Mouse (Mus musculus): ENCODE measurements around the gene Hoxa10. TPM values are rescaled to one million over a fixed set of nuclear protein-coding genes. Genes with fewer than 3 reads are reported as not detected.

Gene Hoxa10
- polyA plus RNA-seq, 1 experiment from 2014 or later, result 15.6 TPM

DNA sequence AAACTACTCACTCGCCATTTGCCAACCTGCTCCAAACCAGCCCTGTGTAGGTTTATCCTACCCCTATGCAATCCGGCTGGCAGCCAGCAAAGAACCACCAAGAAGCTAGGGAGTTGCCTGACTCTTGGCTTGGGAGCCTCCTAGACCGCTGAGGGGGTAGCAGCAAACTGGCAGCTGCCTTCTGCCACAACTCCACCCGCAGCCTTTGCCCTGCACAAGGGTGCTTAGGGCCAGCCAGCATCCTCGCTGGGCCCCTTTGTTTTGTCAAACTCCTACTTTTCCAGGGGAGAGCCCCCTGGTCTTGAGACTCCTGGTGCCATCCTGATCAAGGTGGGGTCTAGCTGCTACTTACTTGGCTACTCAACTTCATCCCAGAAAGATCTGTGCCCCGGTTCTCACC is 56.0 kb downstream of the Hoxa10 start:
- Histone ChIP-seq H3K4me3 (ENCODE audit: low read depth, low read length) (no peak overlapping the region), H3K9me3 (ENCODE audit: control insufficient read depth, low read length) (no peaks in the 10 kb centered on the region), H3K36me3 (ENCODE audit: control insufficient read depth, insufficient read depth, low read length) (peaks cover 9% of the 10 kb centered on the region; the same call in 1 of the 2 replicates), H3K4me1 (replicated peaks; ENCODE audit: control insufficient read depth, insufficient read depth, low read length) (peaks cover 79% of the 10 kb centered on the region), H3K9ac (ENCODE audit: low read length) (no peak overlapping the region), H3K27me3 (replicated peaks; ENCODE audit: control insufficient read depth, insufficient read depth, low read length) (no peaks in the 10 kb centered on the region), H3K27ac (ENCODE audit: low read depth) (peak overlapping the region; percentile 69), H3K4me2 (ENCODE audit: low read length) (peak overlapping the region; percentile 39)
- ATAC-seq (replicated peaks; ENCODE audit: low FRiP score, low TSS enrichment, low read depth), result no peak
- no peak for DNase-seq (ENCODE audit: low spot score)
- 24% methylated on average over 6 of the region's 6 CpGs for WGBS

DNA sequence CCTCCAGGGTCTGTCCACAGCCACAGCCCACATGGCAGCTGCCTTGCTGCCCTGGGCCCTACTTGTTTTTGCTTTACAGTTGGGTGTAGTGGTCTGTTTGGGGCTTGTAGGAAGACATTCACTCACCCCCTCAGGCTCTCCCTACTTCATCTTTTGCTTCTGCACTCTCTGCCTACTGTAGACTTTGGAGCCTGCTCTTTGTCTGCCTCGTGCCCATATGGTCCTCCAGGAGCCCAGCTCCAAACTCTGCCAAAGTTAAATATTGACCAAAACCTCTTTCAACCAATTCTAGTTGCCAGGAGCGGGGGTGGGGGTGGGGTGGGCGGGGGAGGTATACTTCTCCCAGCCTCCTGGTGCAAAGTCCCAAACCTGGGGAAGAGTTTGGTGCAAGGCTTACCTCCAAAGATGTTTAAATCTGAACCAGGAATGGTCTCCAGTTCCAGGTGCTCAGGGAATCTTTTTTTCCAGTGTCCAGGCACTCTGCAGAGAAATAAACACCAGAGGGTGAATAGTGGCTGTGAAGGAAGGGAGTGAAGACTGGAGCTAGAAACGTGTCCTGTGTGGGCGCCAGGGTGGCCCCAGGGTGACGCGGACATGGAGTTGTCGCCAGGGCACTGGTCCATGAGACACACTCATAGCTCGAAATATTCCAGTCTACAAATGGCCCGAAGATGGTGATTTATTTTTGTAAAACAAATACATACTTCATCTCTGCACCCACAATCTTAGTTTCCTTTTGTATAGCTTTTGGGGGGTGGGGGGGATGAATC is 57.2 kb downstream of the Hoxa10 start:
- no peaks in the 10 kb centered on the region for H3K9me3 ChIP-seq (ENCODE audit: control insufficient read depth, low read length)
- 0 out of 2 replicates have a peak, but pooled peaks have one; percentile 24 for ATAC-seq (replicated peaks; ENCODE audit: low FRiP score, low TSS enrichment, low read depth)
- no peaks in the 10 kb centered on the region for H3K27me3 ChIP-seq (replicated peaks; ENCODE audit: control insufficient read depth, insufficient read depth, low read length)
- H3K4me1 ChIP-seq (replicated peaks; ENCODE audit: control insufficient read depth, insufficient read depth, low read length), result peaks cover 77% of the 10 kb centered on the region
- peak overlapping the region; percentile 29 for H3K9ac ChIP-seq (ENCODE audit: low read length)
- 24% methylated on average over 10 of the region's 10 CpGs for WGBS
- peak overlapping the region; percentile 38 for H3K4me2 ChIP-seq (ENCODE audit: low read length)
- peak overlapping the region; percentile 82 for H3K27ac ChIP-seq (ENCODE audit: low read depth)
- no peak for DNase-seq (ENCODE audit: low spot score)
- peaks cover 12% of the 10 kb centered on the region; the same call in 1 of the 2 replicates for H3K36me3 ChIP-seq (ENCODE audit: control insufficient read depth, insufficient read depth, low read length)
- H3K4me3 ChIP-seq (ENCODE audit: low read depth, low read length), result 0 out of 2 replicates have a peak overlapping the region, but pooled peaks have one; percentile 2

GRCm38 (mm10) chr6:52182793-52183192 is 57.9 kb downstream of the Hoxa10 start:
- Histone ChIP-seq H3K4me1 (replicated peaks; ENCODE audit: control insufficient read depth, insufficient read depth, low read length) (peaks cover 70% of the 10 kb centered on the region), H3K9ac (ENCODE audit: low read length) (no peak overlapping the region)
- no peak for ATAC-seq (replicated peaks; ENCODE audit: low FRiP score, low TSS enrichment, low read depth)

GRCm38 (mm10) chr6:52182030-52182429 is 58.6 kb downstream of the Hoxa10 start:
- Histone ChIP-seq H3K27ac (ENCODE audit: low read depth) (no peak overlapping the region), H3K36me3 (ENCODE audit: control insufficient read depth, insufficient read depth, low read length) (peaks cover 12% of the 10 kb centered on the region; the same call in 1 of the 2 replicates), H3K4me3 (ENCODE audit: low read depth, low read length) (no peak overlapping the region), H3K9ac (ENCODE audit: low read length) (no peak overlapping the region), H3K4me1 (replicated peaks; ENCODE audit: control insufficient read depth, insufficient read depth, low read length) (peaks cover 63% of the 10 kb centered on the region), H3K27me3 (replicated peaks; ENCODE audit: control insufficient read depth, insufficient read depth, low read length) (no peaks in the 10 kb centered on the region), H3K9me3 (ENCODE audit: control insufficient read depth, low read length) (no peaks in the 10 kb centered on the region), H3K4me2 (ENCODE audit: low read length) (peak overlapping the region; percentile 22)
- DNase-seq (ENCODE audit: low spot score) (no peak), ATAC-seq (replicated peaks; ENCODE audit: low FRiP score, low TSS enrichment, low read depth) (no peak)
- 48% methylated on average over 2 of the region's 2 CpGs for WGBS

More at GRCm38 (mm10) chr6:52182793-52183192, 57.9 kb downstream of the Hoxa10 start:
- Histone ChIP-seq H3K27me3 (replicated peaks; ENCODE audit: control insufficient read depth, insufficient read depth, low read length) (no peaks in the 10 kb centered on the region), H3K9me3 (ENCODE audit: control insufficient read depth, low read length) (no peaks in the 10 kb centered on the region), H3K4me3 (ENCODE audit: low read depth, low read length) (no peak overlapping the region), H3K36me3 (ENCODE audit: control insufficient read depth, insufficient read depth, low read length) (peaks cover 12% of the 10 kb centered on the region; the same call in 1 of the 2 replicates), H3K4me2 (ENCODE audit: low read length) (peak overlapping the region; percentile 38), H3K27ac (ENCODE audit: low read depth) (peak overlapping the region; percentile 82)
- 41% methylated on average over 1 of the region's 1 CpGs for WGBS
- no peak for DNase-seq (ENCODE audit: low spot score)

MicroRNAs within 50 kb of the gene (microRNA counts, 519-probe panel; counts per million panel counts)
- microRNA mmu-miR-196b, result 4,694 counts per million, percentile 77 among the panel's probes with 10 or more counts

Small RNA genes lying within 50 kb of the gene (microRNA-seq; reads per million reads assigned to microRNA genes)
- 12,087 reads per million, percentile 96 among the genes with 10 or more reads in this experiment for gene Mir196b

Other genes with a start within 250 kb of the Hoxa10 start
- gene Skap2, start 228.3 kb downstream of the Hoxa10 start, polyA plus RNA-seq (2014; fragmentation: Nextera tagmentation; extraction: Ambion mirVana), result 36.9 and 43.9 TPM in 2 replicates
- 1.2 and 1.4 TPM in 2 replicates for gene Hoxa1, start 82.5 kb downstream of the Hoxa10 start, polyA plus RNA-seq (2014; fragmentation: Nextera tagmentation; extraction: Ambion mirVana)
- 10.1 and 10.8 TPM in 2 replicates for gene Hoxa2, start 76.0 kb downstream of the Hoxa10 start, polyA plus RNA-seq (2014; fragmentation: Nextera tagmentation; extraction: Ambion mirVana)
- gene 5730596B20Rik, start 63.4 kb downstream of the Hoxa10 start, polyA plus RNA-seq (2014; fragmentation: Nextera tagmentation; extraction: Ambion mirVana), result 2.5 and 2.8 TPM in 2 replicates
- 7.5 and 7.7 TPM in 2 replicates for gene Hoxa4, start 49.1 kb downstream of the Hoxa10 start, polyA plus RNA-seq (2014; fragmentation: Nextera tagmentation; extraction: Ambion mirVana)
- gene Hoxa5, start 36.3 kb downstream of the Hoxa10 start, polyA plus RNA-seq (2014; fragmentation: Nextera tagmentation; extraction: Ambion mirVana), result 30.1 and 34.1 TPM in 2 replicates
- gene Hoxa6, start 32.1 kb downstream of the Hoxa10 start, polyA plus RNA-seq (2014; fragmentation: Nextera tagmentation; extraction: Ambion mirVana), result 2.5 and 3.9 TPM in 2 replicates
- gene Hoxa3, start 27.5 kb downstream of the Hoxa10 start, polyA plus RNA-seq (2014; fragmentation: Nextera tagmentation; extraction: Ambion mirVana), result 9.2 and 9.7 TPM in 2 replicates
- not detected in 2 replicates for gene Gm28308, start 27.5 kb downstream of the Hoxa10 start, polyA plus RNA-seq (2014; fragmentation: Nextera tagmentation; extraction: Ambion mirVana)
- 9.2 and 10.1 TPM in 2 replicates for gene Hoxa7, start 19.0 kb downstream of the Hoxa10 start, polyA plus RNA-seq (2014; fragmentation: Nextera tagmentation; extraction: Ambion mirVana)
- 4.2 and 7.1 TPM in 2 replicates for gene Hoxa9, start 9.8 kb downstream of the Hoxa10 start, polyA plus RNA-seq (2014; fragmentation: Nextera tagmentation; extraction: Ambion mirVana)
- 2.0 and 2.6 TPM in 2 replicates for gene Hoxa11, start 5.0 kb upstream of the Hoxa10 start, polyA plus RNA-seq (2014; fragmentation: Nextera tagmentation; extraction: Ambion mirVana)
- gene Hoxa13, start 20.0 kb upstream of the Hoxa10 start, polyA plus RNA-seq (2014; fragmentation: Nextera tagmentation; extraction: Ambion mirVana), result 0.35 and 0.39 TPM in 2 replicates
- gene Evx1, start 72.6 kb upstream of the Hoxa10 start, polyA plus RNA-seq (2014; fragmentation: Nextera tagmentation; extraction: Ambion mirVana), result not detected in 2 replicates

Data from intestine, embryonic 14.5 days (tissue).